Mouse (Mus musculus) MEL (cell line): Measurements from ENCODE around the gene Dolpp1.

ENCODE experiments used
- CTCF ChIP-seq, 3 experiments: IDR thresholded peaks in 2 of 3; conservative IDR thresholded peaks in 1 of 3; 2 replicates each; pipeline ENCODE4 v1.5.1; 2011 to 2012; ENCODE audit warnings: low read length in 3 of 3, low read depth in 2 of 3, mild to moderate bottlenecking in 2 of 3, improper control_type of control experiment in 1 of 3, inconsistent platforms in 1 of 3, mixed read lengths in 1 of 3, moderate library complexity in 1 of 3; ENCODE audit not compliant: control insufficient read depth in 1 of 3, insufficient read depth in 1 of 3, poor library complexity in 1 of 3, severe bottlenecking in 1 of 3
- ELF1 ChIP-seq: IDR thresholded peaks from 2 replicates; pipeline ENCODE4 v1.6.1; 2014; ENCODE audit warnings: low read depth, mild to moderate bottlenecking, inconsistent platforms, low read length, improper control_type of control experiment, moderate library complexity
- JUND ChIP-seq: IDR thresholded peaks from 2 replicates; pipeline ENCODE4 v1.6.1; 2011; ENCODE audit warnings: low read depth, mild to moderate bottlenecking, improper control_type of control experiment, low read length
- MAX ChIP-seq: IDR thresholded peaks from 2 replicates; pipeline ENCODE4 v1.6.1; 2011; ENCODE audit warnings: low read length, improper control_type of control experiment
- POLR2A ChIP-seq, 2 experiments: IDR thresholded peaks; 2 replicates each; pipeline ENCODE4 v1.6.1; 2011 to 2012; ENCODE audit warnings: low read length in 2 of 2, mild to moderate bottlenecking in 2 of 2, control low read depth in 1 of 2, improper control_type of control experiment in 1 of 2, low read depth in 1 of 2, moderate library complexity in 1 of 2; ENCODE audit not compliant: control insufficient read depth in 1 of 2, insufficient read depth in 1 of 2, poor library complexity in 1 of 2
- POLR2AphosphoS5 ChIP-seq: IDR thresholded peaks from 2 replicates; pipeline ENCODE4 v1.6.1; 2012; ENCODE audit warnings: low read depth, borderline replicate concordance, mild to moderate bottlenecking, inconsistent platforms, low read length, moderate library complexity, mixed read lengths
- TBP ChIP-seq: IDR thresholded peaks from 2 replicates; pipeline ENCODE4 v1.8.0; 2011; ENCODE audit warnings: low read depth, low read length, improper control_type of control experiment
- ZC3H11A ChIP-seq: IDR thresholded peaks from 2 replicates; pipeline ENCODE4 v1.6.1; 2012; ENCODE audit warnings: low read depth, mild to moderate bottlenecking, inconsistent platforms, low read length, improper control_type of control experiment
- ZMIZ1 ChIP-seq: IDR thresholded peaks from 2 replicates; pipeline ENCODE4 v1.6.1; 2012; ENCODE audit warnings: low read depth, mild to moderate bottlenecking, inconsistent platforms, low read length, improper control_type of control experiment, moderate library complexity

- TF ChIP-seq ZC3H11A (no peak), POLR2AphosphoS5 (no peak), ZMIZ1 (no peak), MAX (no peak), TBP (no peak), CTCF (IDR thresholded peaks at IDR 0.05 in 2 of 3, conservative IDR thresholded peaks at IDR 0.05 in 1 of 3; ENCODE audit: control insufficient read depth in 1 of 3, insufficient read depth in 1 of 3, low read depth in 2 of 3, low read length in 3 of 3, poor library complexity in 1 of 3, severe bottlenecking in 1 of 3) (no peak), ELF1 (no peak), POLR2A (IDR thresholded peaks at IDR 0.05; ENCODE audit: control insufficient read depth in 1 of 2, insufficient read depth in 1 of 2, low read depth in 1 of 2, low read length in 2 of 2, poor library complexity in 1 of 2) (no peak), JUND (no peak)
Measured at GRCm38 (mm10) chr2:30371544-30371943, 20.5 kb upstream of the Dolpp1 start.
